Mouse (Mus musculus): ENCODE results near the gene Pcmt1.
A peak's percentile ranks its signal among the peaks of the same experiment; 100 is the strongest.

Pcmt1 gene

DNA sequence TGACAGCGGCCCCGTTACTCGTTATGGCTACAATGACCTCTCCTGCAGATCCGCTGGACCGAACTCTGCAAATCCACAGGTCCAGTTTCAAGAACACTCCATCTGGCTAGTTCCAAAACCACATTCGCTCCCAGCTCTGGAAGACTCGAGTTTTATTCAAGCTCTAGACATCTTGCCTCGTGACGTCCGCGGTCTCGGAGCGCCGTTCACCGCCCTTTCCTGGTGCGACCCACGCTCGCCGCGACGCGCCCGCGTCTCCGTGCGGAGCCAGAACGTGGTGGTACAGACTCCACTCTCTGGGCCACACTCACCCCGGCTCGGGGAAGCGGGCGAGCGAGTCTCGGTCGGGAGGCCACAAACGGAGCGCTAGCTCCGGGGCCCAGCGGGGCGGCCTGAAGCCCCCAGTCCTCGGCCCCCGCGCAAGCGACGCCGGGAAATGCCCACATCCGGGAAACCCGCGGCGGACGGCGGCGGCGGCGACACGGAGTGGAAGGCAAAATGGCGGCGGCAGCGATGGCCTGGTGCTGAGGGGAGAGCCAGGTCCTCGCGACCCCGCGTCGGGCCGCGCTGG lies at the start of gene Pcmt1, which contains the start of gene Lats1:
Gene Pcmt1 (minus strand): TSS at position 406 of the 571 bp plus-strand sequence.
Gene Lats1 (plus strand): TSS at position 484 of the 571 bp plus-strand sequence.
- DNase-seq (ENCODE audit: low read depth, low spot score), result peak; percentile 49

DNA sequence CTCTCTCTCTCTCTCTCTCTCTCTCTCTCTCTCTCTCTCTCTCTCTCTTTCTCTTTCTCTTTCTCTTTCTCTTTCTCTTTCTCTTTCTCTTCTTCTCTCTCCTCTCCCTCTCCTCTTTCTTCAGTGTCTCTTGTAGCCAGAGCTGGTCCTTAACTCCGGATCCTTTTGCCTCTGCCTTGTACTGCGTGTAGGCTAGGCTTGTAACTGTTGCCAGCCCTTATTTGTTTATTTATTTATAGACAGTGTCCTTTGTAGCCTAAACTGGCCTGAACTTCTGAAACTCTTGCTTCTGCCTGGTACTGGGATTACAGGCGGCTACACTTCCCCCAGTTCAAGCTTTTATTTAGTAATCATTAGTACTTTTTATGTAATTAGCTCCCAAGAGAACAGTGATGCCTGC lies 46.1 kb upstream of the Pcmt1 start:
- no peak for DNase-seq (ENCODE audit: low read depth, low spot score)

DNA sequence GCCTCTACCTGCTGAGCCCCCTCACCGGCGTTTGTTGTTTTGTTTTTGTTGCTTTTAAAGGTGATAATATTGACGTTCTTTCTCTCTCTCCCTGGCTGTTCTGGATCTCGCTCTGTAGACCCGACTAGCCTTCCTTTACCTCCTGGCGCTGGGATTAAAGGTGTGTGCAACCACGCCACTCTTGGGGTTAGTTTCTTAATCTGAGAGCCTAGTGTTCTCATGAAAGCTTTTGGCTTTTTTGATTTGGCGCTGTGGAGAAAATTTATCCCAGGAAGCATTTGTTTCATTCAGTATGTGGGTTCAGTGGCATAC lies 45.5 kb upstream of the Pcmt1 start:
- DNase-seq (ENCODE audit: low read depth, low spot score), result peak; percentile 16

DNA sequence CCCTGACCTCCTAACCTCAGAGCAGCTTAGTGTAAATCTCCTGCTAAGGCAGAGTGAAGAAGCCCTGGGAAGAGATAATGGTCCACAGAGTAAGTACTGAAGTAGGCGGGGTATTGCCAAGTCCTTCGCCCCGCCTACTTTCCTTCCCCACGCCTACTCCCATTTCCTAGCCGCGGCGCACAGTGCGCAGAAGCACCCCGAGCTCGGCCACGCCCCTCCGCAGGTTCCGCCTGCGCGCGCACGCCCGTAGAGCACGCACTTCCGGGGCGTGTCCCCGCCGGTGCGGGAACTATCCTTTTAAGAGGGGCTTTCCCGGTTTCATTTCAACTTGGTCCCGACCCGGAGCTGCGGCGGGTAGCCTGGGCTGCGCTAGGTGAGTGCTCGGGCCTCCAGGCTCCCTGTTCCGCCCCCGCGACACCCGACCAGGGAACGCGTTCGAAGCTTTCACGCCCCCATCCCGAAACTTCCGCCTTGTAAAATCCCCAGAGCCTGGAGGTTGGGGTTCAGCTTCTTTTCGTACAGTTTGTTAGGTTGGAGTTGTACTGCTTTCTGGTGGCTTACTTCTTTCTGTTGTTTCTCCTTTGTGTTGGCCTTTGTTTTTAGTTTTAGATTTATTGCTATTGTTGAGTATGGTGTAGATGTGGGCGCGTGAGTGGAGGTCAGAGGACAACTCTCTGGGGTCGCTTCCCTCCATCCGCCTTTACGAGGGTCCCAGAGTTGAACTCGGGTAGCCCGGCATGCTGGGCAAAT lies 45.0 kb upstream of the Pcmt1 start, which contains the start of gene Katna1:
Gene Katna1 (plus strand): TSS at position 250 of the 750 bp plus-strand sequence.
- peak; percentile 94 for DNase-seq (ENCODE audit: low read depth, low spot score)

DNA sequence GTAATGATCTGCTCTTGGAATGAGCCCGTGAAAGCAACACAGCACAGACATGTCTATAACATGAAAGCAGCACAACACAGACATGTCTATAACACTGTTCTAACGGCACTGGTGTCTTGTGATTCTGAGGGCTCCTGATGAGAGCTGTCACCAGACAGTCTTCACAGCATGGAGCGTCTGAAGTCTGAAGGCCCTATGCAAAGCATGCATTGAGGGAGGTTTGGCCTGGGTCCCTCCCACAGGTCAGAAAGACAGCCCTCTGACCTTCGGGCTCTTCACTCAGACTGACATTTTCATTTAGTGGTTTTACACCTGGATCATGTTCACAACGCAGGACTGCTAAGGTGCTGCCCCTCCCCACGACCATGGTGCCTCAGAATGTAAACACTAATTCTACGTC lies 34.1 kb upstream of the Pcmt1 start:
- DNase-seq (ENCODE audit: low read depth, low spot score), result no peak

DNA sequence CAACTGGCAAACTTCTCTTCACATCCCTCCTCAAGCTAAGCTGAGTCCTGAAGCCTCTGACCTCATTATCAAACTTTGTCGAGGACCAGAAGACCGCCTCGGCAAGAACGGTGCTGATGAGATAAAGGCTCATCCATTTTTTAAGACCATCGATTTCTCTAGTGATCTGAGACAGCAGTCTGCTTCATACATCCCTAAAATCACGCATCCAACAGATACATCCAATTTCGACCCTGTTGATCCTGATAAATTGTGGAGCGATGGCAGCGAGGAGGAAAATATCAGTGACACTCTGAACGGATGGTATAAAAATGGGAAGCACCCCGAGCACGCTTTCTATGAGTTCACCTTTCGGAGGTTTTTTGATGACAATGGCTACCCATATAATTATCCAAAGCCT lies 31.6 kb upstream of the Pcmt1 start:
- DNase-seq (ENCODE audit: low read depth, low spot score), result no peak

DNA sequence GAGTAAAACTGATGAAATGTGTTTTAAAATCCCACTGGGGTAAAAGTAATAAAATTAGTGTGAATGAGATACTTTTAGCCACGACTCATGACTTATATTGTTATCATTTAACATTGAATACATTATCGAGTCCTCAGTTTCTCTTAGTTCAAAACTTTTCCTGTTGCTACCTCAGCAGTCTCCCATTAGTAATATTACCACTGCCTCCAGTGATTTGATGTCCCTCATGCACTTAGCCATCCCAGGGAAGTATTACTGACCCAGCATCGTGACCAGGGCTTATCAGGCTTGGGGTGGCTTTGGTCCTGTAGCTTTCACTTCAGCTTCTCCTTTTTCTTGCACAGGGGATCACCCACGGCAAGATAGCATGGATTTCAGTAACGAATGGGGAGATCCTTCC lies 29.2 kb upstream of the Pcmt1 start:
- no peak for DNase-seq (ENCODE audit: low read depth, low spot score)

DNA sequence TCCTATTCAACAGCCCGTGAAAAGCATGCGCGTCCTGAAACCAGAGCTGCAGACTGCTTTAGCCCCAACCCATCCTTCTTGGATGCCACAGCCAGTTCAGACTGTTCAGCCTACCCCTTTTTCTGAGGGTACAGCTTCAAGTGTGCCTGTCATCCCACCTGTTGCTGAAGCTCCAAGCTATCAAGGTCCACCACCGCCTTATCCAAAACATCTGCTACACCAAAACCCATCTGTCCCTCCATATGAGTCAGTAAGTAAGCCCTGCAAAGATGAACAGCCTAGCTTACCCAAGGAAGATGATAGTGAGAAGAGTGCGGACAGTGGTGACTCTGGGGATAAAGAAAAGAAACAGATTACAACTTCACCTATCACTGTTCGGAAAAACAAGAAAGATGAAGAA lies 21.6 kb upstream of the Pcmt1 start:
- DNase-seq (ENCODE audit: low read depth, low spot score), result no peak

DNA sequence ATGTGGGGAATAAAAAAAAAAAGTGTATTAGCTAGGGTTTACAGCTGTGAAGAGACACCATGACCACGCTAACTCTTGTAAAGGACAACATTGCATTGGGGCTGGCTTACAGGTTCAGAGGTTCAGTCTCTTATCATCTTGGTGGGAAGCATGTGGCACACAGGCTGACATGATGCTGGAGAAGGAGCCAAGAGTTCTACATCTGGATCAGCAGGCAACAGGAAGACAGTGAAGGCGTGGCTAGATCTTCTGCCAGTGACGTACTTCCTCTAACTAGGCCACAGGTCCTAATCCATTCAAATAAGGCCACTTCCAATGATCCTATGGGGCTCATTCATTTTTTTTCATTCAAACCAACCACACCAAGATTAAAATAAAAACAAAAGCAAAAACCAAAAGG lies 19.2 kb upstream of the Pcmt1 start:
- no peak for DNase-seq (ENCODE audit: low read depth, low spot score)

DNA sequence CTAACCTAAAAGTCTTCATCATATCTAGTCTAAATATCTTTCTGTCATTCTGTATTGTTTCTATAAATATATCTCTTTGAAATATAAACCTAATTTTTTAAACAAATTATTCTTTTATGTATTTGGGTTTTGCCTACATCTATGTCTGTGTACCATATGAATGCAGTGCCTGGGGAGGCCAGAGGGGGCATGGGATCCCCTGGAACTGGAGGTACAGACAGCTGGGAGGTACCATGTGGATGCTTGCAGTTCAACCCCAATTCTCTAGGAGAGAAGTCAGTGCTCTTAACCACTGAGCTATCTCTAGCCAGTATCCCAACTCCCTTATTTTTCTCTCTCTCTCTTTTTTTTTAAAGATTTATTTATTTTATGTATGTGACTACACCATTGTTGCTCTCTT lies 14.3 kb upstream of the Pcmt1 start:
- DNase-seq (ENCODE audit: low read depth, low spot score), result no peak

DNA sequence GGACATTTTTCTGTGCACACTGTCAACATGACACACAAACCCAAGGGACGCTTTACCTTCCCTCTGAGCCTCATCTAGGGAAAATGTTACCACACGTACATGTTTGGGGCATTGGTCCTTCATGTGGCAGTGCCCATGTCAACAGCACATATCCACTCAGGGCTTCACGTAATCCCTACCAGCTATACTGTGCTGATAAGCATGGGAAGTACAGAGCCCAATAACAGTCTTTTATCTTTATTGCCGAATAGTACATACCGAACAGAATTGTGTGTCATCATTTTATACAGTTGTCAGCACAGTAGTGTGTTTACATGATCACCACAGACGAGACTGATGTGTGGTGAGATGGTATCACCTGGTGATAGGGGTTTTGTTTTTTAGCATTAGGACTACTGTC lies 6.0 kb upstream of the Pcmt1 start:
- no peak for DNase-seq (ENCODE audit: low read depth, low spot score)

DNA sequence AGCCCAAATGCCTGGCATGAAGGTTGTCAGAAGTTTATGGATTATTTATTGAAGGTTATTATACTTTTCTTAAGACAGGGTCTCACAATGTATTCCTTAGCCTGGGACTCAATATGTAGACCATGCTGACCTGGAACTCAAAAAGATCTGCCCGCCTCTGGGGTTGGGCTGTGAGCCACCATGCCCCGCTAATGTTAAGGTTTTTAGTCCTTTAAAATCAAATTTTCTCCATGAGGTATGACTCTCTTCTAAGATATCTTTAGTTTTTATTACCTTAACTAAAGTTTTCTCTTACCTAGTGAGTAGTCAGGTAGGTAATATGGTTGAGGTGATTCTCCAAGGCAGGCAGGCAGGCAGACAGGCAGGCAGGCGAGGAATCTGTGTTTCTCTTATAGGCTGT lies 1.3 kb upstream of the Pcmt1 start:
- DNase-seq (ENCODE audit: low read depth, low spot score), result no peak

DNA sequence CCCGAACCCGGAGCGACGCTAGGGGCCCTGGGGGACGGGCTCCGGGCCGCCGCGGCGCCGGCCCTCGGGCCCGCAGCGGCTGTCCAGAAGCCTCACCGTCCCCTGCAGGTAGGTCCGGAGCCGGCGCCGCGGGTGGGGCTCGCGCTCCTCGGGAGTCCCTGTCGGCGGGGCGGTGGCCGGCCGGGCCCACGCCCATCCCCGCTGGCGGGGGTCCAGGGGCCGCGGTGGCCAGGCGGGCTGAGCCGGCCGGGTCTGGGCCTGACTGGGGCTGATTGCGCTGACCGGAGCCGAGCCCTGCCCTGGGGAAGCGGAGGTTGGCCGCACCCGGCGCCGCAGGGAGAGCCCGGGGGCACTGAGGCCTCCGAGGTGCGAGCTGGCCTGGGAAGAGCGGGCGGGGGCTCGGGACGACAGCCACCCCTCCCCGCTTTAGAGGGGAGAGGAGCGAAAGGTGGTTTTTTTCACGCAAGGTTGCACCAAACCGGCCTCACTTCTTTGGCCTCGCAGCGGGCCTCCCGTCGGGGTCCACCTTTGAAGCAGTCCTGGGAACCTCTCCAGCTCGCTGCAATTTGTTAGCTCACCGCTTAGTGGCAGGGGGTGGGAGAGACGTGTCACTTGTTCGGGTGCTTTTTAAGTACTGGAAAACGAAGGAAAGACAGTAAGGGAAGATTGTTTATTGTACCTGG lies 548 bp upstream of the Pcmt1 start:
- DNase-seq (ENCODE audit: low read depth, low spot score), result peak; percentile 44

DNA sequence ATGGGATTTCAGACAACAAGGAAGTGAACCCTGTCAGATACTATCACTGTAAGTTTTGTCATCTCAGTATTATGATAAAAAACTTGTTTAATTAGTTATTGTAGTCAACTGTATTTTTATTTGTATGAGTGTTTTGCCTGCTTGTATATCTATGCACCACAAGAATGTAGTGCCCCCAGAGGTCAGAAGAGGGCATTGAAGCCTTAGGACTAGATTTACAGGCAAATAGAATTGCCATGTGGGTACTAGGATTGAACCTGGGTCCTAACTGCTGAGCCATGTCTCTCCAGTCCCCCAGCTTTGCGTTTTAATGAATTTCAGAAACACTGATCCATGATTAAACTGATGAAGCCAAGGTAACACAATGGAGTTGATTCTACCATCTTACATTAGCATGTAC lies 7.3 kb downstream of the Pcmt1 start:
- no peak for DNase-seq (ENCODE audit: low read depth, low spot score)

DNA sequence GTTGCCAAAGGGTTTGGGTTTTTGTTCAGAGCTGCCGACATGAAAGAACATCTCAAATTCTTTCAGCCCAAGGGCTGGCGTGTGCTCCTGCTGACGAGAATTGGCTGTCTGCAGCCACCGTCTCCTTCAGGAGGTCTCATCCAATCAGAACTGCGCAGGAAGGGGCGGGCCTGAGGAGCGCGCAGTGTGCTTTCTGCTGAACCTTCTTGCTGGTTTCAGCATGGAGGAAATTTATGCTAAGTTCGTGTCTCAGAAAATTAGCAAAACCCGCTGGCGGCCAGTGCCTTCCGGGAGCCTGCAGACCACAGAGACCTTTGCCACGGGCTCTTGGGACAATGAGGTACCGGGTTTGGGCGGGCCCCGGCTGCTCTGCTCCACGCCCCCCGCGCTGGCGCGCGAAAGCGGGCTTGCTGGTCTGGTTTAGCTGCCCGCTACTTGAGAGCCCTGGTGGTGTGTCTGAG lies 13.6 kb downstream of the Pcmt1 start, which contains the start of gene Nup43:
Gene Nup43 (plus strand): TSS at position 162 of the 461 bp plus-strand sequence.
- DNase-seq (ENCODE audit: low read depth, low spot score), result peak; percentile 85

DNA sequence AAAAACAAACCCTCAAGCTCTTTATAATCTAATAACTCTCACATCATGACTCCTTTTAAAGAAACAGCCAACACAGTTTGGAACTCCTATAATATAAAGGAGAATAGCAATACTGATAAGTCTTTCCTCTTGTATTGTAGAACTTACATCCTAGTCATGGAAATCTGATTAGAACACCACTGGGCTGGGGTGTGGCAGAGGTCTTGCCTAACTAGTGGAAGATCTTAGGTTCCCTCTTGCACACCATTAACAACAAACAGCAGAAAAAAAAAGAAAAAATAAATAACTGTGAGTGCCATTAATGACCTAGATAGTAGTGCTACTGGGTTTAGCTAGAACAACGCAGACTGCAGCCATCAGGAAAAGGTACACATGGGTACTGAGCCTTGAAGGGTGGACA lies 16.0 kb downstream of the Pcmt1 start:
- no peak for DNase-seq (ENCODE audit: low read depth, low spot score)

DNA sequence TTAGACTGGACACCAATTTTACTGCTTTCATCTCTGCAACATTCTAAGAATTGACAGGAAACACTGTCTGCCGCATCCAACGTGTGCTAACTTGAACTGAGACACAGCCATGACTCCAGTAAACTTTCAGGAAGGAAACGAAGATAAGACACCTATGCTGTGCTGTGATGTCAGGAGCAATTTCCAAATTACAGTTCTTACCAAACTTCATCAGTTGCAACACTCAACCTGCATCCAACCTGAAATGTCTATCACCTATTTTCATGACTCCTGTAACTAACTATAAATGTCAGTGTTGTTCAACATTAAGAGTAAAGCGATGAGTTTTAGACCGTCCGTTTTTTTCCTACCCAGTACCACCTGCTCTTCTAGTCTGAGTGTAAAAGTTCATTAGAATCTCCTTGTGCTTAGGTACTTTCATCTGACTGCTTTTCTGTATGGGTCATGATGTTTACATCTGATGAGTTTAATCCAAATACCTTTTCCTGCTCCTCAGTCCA lies 16.9 kb downstream of the Pcmt1 start:
- DNase-seq (ENCODE audit: low read depth, low spot score), result no peak

DNA sequence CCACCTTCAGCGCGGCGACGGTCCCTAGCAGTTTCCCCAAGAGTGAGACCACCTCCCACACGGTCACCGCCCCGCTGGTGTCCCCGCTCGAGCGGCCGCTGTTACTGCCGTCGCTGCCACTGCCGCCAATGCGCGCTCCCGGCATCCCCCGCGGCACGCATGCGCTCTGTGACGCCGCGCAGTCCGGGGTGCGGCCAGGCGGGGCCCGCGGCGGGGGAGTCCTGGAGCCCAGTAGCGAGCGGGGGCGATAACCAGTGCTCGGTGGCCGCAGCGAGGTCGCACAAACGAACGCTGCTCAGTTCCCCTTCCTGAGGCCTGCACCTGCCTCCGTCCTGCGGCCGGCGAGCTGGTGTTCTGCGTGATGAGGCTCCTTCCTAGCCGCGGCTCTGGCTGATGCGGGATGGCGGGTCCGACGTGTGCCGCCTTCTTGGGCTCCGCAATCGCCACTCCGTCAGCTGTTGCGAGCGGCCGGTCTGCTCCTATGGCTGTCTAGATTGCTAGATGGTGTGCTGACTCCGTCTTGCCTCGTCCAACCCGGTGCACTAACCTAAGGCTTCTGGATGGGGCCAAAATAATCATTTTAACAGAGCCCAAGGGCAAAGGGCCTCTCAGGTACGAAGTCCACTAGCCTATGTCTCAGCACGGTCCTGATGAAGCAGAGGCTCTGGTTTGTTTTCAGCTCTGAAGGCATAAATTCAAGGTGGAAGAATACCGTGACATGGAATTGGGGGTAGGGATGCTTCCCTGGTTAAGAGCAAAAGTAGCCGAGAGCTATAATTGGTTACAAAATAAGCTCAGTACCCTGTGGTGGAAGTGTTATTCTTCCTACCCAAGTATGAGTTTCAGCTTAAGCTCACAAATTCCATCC lies 17.5 kb downstream of the Pcmt1 start:
- DNase-seq (ENCODE audit: low read depth, low spot score), result peak; percentile 84

DNA sequence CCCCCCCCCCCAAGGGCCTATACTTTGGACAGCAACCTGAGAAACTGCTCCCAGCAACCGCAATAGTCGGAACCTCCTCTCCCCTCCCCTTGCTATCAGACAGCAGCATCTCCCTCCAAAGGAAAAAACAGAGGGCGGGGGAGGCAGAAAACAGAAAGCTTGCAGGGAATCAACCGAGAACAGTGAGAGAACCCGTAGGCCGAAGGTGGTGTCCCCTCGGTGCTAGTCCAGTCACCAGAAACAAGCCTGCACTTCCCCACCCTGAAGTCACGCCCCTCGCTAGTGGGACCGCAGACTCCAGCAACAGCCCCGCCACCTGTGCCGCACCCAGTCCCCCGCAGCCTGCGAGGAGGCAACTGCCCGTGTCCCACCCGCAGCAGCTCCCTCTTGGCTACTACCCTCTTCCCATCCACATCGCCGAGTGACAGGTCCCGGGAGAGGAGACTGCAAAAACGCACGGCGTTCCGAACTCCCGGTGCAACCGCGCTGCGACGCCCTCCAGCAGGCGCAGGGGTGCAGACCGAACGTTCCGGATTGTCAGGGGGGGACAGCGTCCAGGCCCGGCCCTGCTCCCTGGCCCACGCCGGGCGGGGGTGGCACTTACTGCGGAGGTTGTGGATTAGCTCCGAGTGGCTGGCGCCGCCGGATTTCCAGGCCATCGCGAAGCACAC lies 18.3 kb downstream of the Pcmt1 start:
- peak; percentile 55 for DNase-seq (ENCODE audit: low read depth, low spot score)

DNA sequence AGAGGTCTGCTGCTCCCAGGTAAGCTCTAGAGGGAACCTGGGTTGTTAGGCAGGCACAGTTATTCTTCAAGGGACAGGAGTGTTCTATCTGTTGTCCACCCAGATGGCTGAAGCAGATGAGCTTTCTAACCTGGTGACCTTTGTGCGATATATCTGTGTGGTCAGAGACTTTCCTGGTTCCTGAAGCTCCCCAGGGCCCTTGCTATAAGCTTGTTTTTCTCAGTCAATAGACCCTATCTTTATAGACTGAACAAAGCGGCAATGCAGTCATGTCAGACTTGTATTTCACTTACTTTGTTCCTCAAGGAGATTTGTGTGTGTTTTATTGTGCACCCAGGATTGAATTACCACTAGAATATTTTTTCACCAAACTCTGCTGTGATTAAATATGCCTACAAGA lies 29.9 kb downstream of the Pcmt1 start:
- no peak for DNase-seq (ENCODE audit: low read depth, low spot score)

DNA sequence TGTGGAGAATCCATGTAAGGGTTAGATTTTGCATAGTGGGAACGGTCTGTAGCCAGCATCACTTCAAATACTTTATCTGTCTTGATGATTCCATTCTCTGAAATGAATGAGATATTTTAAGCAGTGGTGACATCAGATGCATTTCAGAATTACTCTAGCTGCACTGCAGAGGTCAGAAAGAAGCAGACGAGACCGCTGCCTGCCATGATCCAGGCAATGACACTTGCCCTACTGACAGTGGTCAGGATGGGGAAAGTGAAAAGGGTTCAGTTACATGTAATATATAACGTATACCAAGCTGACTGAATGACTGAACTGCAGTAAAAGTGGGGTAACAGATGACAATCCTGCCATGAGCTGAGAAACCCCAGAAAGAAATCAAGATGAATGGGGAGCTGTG lies 31.9 kb downstream of the Pcmt1 start:
- DNase-seq (ENCODE audit: low read depth, low spot score), result no peak

Data from c-Kit-negative CD71-positive TER-119-positive erythroid progenitor cells, embryonic 14.5 days (primary cell).